Comparison of ENCODE assay signal across 11 mouse cellular contexts in the genomic region with DNA sequence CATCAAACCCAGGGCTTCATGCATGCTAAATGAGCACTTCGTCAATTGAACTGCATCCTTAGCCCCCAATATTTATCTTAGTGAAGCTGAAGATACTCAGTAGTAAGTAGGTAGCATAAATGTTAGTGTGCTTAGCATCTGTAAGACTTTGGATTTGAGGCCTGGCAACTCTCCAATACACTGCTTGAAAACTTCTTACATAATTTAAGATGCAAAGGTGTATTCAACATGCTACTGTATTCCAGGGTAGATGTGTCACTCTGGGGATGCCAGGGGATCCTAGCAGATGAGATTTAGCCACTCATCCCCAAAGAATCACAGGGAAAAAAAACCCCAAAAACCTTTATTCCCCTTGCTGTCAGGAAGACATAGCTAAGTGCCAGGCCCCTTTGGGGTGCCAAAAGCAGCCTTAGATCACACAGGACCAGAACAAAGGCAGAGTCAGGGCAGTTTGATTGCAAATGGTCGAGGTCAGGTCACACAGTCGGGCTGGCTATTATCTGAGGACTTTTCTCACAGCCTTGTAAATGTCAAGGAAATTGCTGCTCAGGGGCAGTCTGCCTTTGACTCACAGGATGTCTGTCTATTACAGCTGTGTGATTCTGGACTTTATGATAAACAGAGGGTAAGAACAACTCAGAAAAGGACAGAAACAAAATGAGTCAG. TPM values are rescaled to one million over a fixed set of nuclear protein-coding genes. Genes with fewer than 3 reads are reported as not detected.
A peak's percentile ranks its signal among the peaks of the same experiment; 100 is the strongest.
DNase-seq lines count a peak whose midpoint lies in the region; ATAC-seq and TF ChIP-seq lines count a peak whose summit lies in the region.
"Had no signal": no experiment of that assay in that cellular context is flagged by ENCODE, and none has a peak within 500 bp of the region (broad histone marks: within the 10 kb centered on the region; RNA-seq: fewer than 3 reads in every experiment).

No protein-coding gene starts in this region.

- H3K4me1 ChIP-seq in intestine, embryonic 14.5 days (replicated peaks; ENCODE audit: control insufficient read depth, insufficient read depth, low read length): peaks cover 41% of the 10 kb centered on the region
- H3K4me1 ChIP-seq in intestine, postnatal 0 days (replicated peaks; ENCODE audit: control insufficient read depth, insufficient read depth, low read length): no peaks in the 10 kb centered on the region
- peaks cover 2% of the 10 kb centered on the region; the same call in 1 of the 2 replicates for H3K4me1 ChIP-seq in bone marrow, adult 2 months (ENCODE audit: control insufficient read depth, insufficient read depth, low read length)
- peaks cover 25% of the 10 kb centered on the region for H3K4me1 ChIP-seq in midbrain, embryonic 13.5 days (replicated peaks)

- TF ChIP-seq POLR2A in bone marrow, adult 2 months (IDR thresholded peaks at IDR 0.05; ENCODE audit: borderline replicate concordance, control insufficient read depth, low read depth, low read length): no peak

- no peak overlapping the region for H3K4me2 ChIP-seq in intestine, embryonic 14.5 days (ENCODE audit: low read length)
- H3K4me2 ChIP-seq in intestine, postnatal 0 days (replicated peaks; ENCODE audit: low read depth): no peak overlapping the region
- no peak overlapping the region for H3K4me2 ChIP-seq in midbrain, embryonic 13.5 days (replicated peaks)

- H3K9ac ChIP-seq in intestine, embryonic 14.5 days (ENCODE audit: low read length): no peak overlapping the region
- H3K9ac ChIP-seq in intestine, postnatal 0 days (ENCODE audit: low read depth, low read length): no peak overlapping the region
- no peak overlapping the region for H3K9ac ChIP-seq in midbrain, embryonic 13.5 days (replicated peaks)

- 12% methylated on average over 3 of the region's 3 CpGs for WGBS in intestine, embryonic 14.5 days
- WGBS in intestine, postnatal 0 days: 23% methylated on average over 3 of the region's 3 CpGs
- WGBS in bone marrow, adult 2 months: 54% methylated on average over 3 of the region's 3 CpGs
- 18% methylated on average over 3 of the region's 3 CpGs for WGBS in midbrain, embryonic 13.5 days

- TF ChIP-seq CTCF in intestine, postnatal 0 days (IDR thresholded peaks at IDR 0.05; ENCODE audit: low read depth): no peak
- no peak for TF ChIP-seq CTCF in bone marrow, adult 2 months (IDR thresholded peaks at IDR 0.05; ENCODE audit: control insufficient read depth, insufficient read depth, low read length)

- H3K36me3 ChIP-seq in intestine, embryonic 14.5 days (ENCODE audit: control insufficient read depth, insufficient read depth, low read length): no peaks in the 10 kb centered on the region
- no peaks in the 10 kb centered on the region for H3K36me3 ChIP-seq in intestine, postnatal 0 days (ENCODE audit: control insufficient read depth, insufficient read depth)
- H3K36me3 ChIP-seq in midbrain, embryonic 13.5 days: no peaks in the 10 kb centered on the region

- H3K4me3 ChIP-seq in intestine, embryonic 14.5 days (ENCODE audit: low read depth, low read length): no peak overlapping the region
- H3K4me3 ChIP-seq in intestine, postnatal 0 days (ENCODE audit: low read depth, low read length): no peak overlapping the region
- H3K4me3 ChIP-seq in bone marrow, adult 2 months (replicated peaks; ENCODE audit: control insufficient read depth, low read depth, low read length): no peak overlapping the region
- no peak overlapping the region for H3K4me3 ChIP-seq in midbrain, embryonic 13.5 days (replicated peaks)
- H3K4me3 ChIP-seq: left cerebral cortex, adult 2 months had no signal

- H3K27ac ChIP-seq in intestine, embryonic 14.5 days (ENCODE audit: low read depth): peak overlapping the region; percentile 81
- no peak overlapping the region for H3K27ac ChIP-seq in intestine, postnatal 0 days (ENCODE audit: low read depth, low read length)
- H3K27ac ChIP-seq in bone marrow, adult 2 months (ENCODE audit: control insufficient read depth, insufficient read depth, low read depth, low read length, poor library complexity): peak overlapping the region; percentile 26
- H3K27ac ChIP-seq in midbrain, embryonic 13.5 days: 0 out of 2 replicates have a peak overlapping the region, but pooled peaks have one; percentile 32
- H3K27ac ChIP-seq: left cerebral cortex, adult 2 months had no signal

- no peak for DNase-seq in intestine, embryonic 14.5 days (ENCODE audit: low spot score)
- DNase-seq in forelimb bud, embryonic 11.5 days (ENCODE audit: low read depth, low spot score): peak; percentile 51
- DNase-seq in retina, postnatal 1 day: no peak
- no peak for DNase-seq in layer of hippocampus, adult 9-10 months (ENCODE audit: low spot score)
- no peak for DNase-seq in kidney, postnatal 25 days
- DNase-seq: cerebellum, adult 18-20 months; thymus, postnatal 36 days had no signal

- no peaks in the 10 kb centered on the region for H3K9me3 ChIP-seq in intestine, embryonic 14.5 days (ENCODE audit: control insufficient read depth, low read length)
- H3K9me3 ChIP-seq in intestine, postnatal 0 days (ENCODE audit: control insufficient read depth): no peaks in the 10 kb centered on the region
- no peaks in the 10 kb centered on the region for H3K9me3 ChIP-seq in midbrain, embryonic 13.5 days

- H3K27me3 ChIP-seq in intestine, embryonic 14.5 days (replicated peaks; ENCODE audit: control insufficient read depth, insufficient read depth, low read length): no peaks in the 10 kb centered on the region
- no peaks in the 10 kb centered on the region for H3K27me3 ChIP-seq in intestine, postnatal 0 days (replicated peaks; ENCODE audit: control insufficient read depth, insufficient read depth, low read length)
- no peaks in the 10 kb centered on the region for H3K27me3 ChIP-seq in midbrain, embryonic 13.5 days

- ATAC-seq in intestine, embryonic 14.5 days (replicated peaks; ENCODE audit: low FRiP score, low TSS enrichment, low read depth): no peak
- ATAC-seq in intestine, postnatal 0 days: no peak
- ATAC-seq in midbrain, embryonic 13.5 days: 0 out of 2 replicates have a peak, but pooled peaks have one; percentile 10

RNA-seq across cellular contexts. Expression of gene Serinc5, which starts 17.0 kb away (rescaled TPM):
- polyA plus RNA-seq in intestine, embryonic 14.5 days (2014; fragmentation: Nextera tagmentation; extraction: Ambion mirVana): 24.9 and 27.3 TPM in 2 replicates
- polyA plus RNA-seq in intestine, postnatal 0 days (2015; fragmentation: Nextera tagmentation; extraction: Ambion mirVana): 10.8 and 11.8 TPM in 2 replicates
- 17.2 and 17.4 TPM in 2 replicates for polyA plus RNA-seq in bone marrow, adult 2 months (2011; ENCODE audit: insufficient read depth, insufficient read length, low replicate concordance, missing spikeins)
- 12.5 and 14.1 TPM in 2 replicates for polyA plus RNA-seq in midbrain, embryonic 13.5 days (2015; fragmentation: Nextera tagmentation; extraction: Ambion mirVana)

RNA-seq across cellular contexts. Expression of gene Spz1, which starts 17.9 kb away (rescaled TPM):
- not detected in 2 replicates for polyA plus RNA-seq in intestine, embryonic 14.5 days (2014; fragmentation: Nextera tagmentation; extraction: Ambion mirVana)
- not detected in 2 replicates for polyA plus RNA-seq in intestine, postnatal 0 days (2015; fragmentation: Nextera tagmentation; extraction: Ambion mirVana)
- not detected in 2 replicates for polyA plus RNA-seq in bone marrow, adult 2 months (2011; ENCODE audit: insufficient read depth, insufficient read length, low replicate concordance, missing spikeins)
- not detected in 2 replicates for polyA plus RNA-seq in midbrain, embryonic 13.5 days (2015; fragmentation: Nextera tagmentation; extraction: Ambion mirVana)
